Mouse (Mus musculus) myocyte (in vitro differentiated cells): Measurements from ENCODE around the gene Slc25a27.

Source experiments
- MYOD1 ChIP-seq, 3 experiments: IDR thresholded peaks; one replicate each; pipeline ENCODE4 v1.6.1; 2011; ENCODE audit warnings: control low read depth in 2 of 3, low read depth in 2 of 3, mild to moderate bottlenecking in 2 of 3, moderate library complexity in 1 of 3; ENCODE audit not compliant: insufficient read length in 2 of 3, control insufficient read depth in 1 of 3
- POLR2A ChIP-seq: IDR thresholded peaks from one replicate; pipeline ENCODE4 v1.6.1; 2011; ENCODE audit warnings: low read depth, mild to moderate bottlenecking, control low read depth, moderate library complexity; ENCODE audit not compliant: insufficient read length

DNA sequence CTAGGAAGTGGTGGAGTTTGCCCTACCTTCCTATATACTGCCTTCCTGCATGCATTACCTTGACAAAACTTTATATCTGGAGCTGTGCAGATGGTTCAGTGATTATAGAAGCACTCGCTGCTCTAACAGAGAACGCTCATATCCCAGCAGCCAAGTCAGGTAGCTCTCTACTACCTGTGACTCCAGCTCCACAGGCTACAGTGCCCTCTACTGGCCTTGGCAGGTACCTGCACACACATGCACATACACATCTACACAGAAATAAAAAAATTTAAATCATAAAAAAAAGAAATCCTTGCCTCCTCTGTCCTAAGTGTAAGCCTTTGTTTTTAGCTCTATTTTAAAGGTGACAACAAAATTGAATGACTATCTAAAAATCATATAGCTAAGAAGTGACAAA, 69.3 kb downstream of the Slc25a27 start:
- TF ChIP-seq MYOD1 (IDR thresholded peaks at IDR 0.05; ENCODE audit: control insufficient read depth in 1 of 3, insufficient read length in 2 of 3, low read depth in 2 of 3) (no peak), POLR2A (no peak)
